Mouse (Mus musculus) heart, postnatal 4 days (tissue): ENCODE results near the gene Esrrg. TPM values are rescaled to one million over a fixed set of nuclear protein-coding genes. Genes with fewer than 3 reads are reported as not detected.

Experiments
- DNase-seq: peaks from one replicate; pipeline ENCODE4 v3.0.0; 2021
- total RNA-seq, 2 experiments: library from RNA; stranded (reverse); gene quantifications; 2 replicates each; pipeline ENCODE4 v1.2.3; 2021

Esrrg gene
- total RNA-seq, 2 experiments from 2014 or later: 37.9 to 50.1 TPM

DNA sequence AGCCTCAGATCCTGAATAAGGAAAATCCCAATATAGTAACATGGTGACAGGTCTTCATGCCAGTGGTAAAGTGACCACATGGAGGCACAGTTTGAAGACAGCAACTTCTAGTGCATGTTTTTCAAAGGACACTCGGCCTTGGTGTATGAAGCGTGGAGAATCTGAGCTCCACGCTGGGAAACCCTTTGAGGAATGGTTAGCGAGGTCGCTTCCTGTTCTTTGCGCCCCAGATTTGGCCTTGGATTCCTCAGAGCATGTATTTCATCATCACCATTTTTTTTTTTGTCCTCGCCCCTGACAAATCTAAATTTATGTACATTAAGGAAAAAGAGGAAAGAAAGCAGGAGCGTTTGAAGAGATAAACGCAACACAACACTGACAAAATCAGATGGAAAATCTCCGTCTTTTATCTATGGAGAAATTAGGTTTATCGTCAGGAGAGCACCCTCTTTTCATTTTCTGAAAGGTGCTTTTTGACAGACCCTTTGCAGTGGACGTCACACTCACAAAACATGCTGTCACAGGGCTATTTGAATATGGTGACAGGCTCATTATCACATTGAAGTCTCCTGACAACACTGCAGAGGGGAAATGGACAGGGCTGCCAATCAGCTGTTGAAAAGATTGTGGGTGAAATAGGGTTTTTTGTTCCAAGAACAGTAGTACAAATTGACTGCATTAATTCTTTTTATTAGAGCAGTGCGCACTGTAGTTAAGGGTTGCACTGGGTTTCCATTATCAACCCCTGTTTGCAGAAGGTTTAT is 476.7 kb downstream of the Esrrg start:
- no peak for DNase-seq

GRCm38 (mm10) chr1:188093724-188094123 is 485.1 kb downstream of the Esrrg start:
- no peak for DNase-seq

- DNase-seq: no peak
These were observed 493.2 kb downstream of the Esrrg start for GRCm38 (mm10) chr1:188101832-188102231.

- DNase-seq: no peak
These were observed 494.6 kb downstream of the Esrrg start for GRCm38 (mm10) chr1:188103179-188103578.

DNA sequence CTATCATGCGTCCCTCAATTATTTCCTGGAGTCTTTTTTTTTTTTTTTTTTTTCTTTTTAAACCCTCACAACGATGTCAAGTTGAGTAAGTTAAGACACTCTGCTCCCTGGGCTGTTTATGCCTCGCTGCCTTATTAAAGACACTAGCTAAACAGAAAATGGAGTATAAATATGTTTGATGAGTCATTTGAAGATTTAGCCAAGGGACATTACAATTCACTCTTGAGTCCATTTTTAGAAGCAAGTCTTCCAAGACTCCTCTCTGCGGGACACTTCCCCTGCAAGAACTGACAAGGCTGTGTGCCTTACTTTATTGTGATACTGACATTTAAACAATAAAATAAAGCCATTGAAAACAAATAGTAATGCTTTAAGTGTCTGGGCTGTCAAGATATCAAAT is 496.9 kb downstream of the Esrrg start:
- no peak for DNase-seq

- DNase-seq: peak; percentile 17
These were observed 499.4 kb downstream of the Esrrg start for GRCm38 (mm10) chr1:188107946-188108345.

GRCm38 (mm10) chr1:188111552-188111951 is 503.0 kb downstream of the Esrrg start:
- no peak for DNase-seq

GRCm38 (mm10) chr1:188113240-188113639 is 504.6 kb downstream of the Esrrg start:
- no peak for DNase-seq

- peak; percentile 91 for DNase-seq
These were observed 509.5 kb downstream of the Esrrg start for GRCm38 (mm10) chr1:188118125-188118524.

GRCm38 (mm10) chr1:188119806-188120205 is 511.2 kb downstream of the Esrrg start:
- no peak for DNase-seq

GRCm38 (mm10) chr1:188125521-188126021 is 517.0 kb downstream of the Esrrg start:
- DNase-seq: no peak

DNA sequence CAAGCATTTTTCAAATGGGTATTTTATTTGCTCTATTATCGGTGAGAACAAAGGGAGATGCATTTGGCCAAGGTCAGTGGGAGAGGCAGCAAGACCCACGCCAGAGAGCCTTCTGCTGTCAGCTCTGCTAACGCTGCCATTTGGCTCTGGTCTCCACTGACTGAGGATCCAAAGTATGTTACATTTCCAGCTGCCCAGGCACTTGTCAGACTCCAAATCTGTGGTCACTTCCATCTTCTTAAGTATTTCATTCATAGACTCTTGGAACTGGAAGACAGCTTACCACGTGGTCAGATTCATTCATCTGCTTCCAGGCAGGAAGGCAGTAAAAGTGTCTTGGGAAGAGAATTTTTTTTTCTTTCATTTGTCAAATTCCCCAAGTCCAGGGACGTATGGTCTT is 527.5 kb downstream of the Esrrg start:
- no peak for DNase-seq

DNA sequence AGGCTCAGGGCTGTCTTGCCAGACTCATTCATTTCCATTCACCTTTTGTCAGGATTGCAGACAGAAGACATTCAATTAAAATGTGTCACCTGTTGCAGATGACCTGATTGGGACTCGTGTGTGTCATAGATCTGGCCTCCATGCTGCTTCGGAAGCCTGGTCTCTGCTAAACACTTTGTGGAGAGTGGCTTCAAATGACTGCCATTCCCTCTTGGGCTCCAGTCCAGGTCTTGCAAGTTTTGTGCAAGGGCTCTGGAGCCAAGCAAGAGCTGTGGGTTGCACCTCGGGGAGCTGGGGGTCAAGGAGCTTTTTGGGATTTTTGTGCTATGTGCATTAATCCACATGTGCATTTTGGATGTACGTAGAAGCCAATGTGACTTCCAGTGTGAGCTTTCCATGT is 530.9 kb downstream of the Esrrg start:
- no peak for DNase-seq

DNA sequence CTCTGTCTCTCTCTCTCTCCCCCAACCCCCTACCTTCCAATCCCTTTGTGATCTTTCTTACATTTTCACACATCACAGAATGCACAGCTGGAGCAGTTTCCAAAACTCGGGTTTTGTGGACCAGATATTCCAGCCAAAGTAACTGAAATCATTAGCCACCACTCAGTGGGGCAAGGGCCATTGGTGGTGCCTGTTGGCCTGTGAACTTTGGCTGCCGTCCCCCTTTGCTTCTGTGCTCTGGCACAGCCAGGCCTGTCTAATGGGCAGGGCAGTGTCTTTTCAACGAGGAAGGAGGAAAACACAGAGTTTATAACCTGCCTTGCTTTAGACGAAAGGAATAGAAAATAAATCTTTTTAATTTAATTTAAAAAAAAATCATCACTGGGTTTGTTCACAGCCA is 531.6 kb downstream of the Esrrg start:
- no peak for DNase-seq

DNA sequence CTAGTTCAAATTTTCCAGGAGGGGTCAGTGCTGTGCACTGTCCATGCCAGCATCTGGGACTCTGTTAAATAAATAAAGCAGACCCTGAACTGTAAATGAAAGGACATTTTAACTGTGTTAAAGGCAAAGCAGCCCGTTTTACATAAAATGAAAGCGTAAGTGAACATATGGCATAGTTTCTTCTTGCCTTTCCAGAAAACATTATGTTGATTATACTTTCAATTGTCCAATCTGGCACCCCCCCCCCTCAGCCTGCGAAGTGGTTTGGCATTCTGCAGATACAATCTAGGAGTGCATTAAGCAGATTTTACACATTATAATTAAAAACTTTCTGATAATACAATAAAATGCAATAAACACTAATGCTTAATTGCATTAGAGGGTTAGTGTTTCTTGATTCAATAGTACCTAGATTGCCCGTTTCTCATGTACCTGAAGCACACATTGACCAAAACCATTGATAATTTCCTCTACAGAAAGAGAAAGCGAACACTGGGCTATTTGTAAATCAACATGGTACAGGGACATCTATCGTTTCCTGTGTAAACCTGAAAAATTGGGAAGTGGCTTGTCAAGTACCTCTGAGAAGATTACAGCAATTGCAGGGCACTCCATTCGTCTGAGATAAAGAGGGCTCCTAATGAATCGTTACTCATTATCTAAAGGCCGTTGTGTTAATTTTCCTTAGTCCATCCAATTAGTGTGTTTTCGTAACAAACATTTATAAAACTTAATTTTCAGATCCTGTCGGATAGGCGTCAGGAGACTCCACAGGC is 539.0 kb downstream of the Esrrg start:
- no peak for DNase-seq

GRCm38 (mm10) chr1:188151066-188151465 is 542.5 kb downstream of the Esrrg start:
- no peak for DNase-seq

GRCm38 (mm10) chr1:188152011-188152410 is 543.4 kb downstream of the Esrrg start:
- no peak for DNase-seq

- DNase-seq: no peak
These were observed 545.1 kb downstream of the Esrrg start for GRCm38 (mm10) chr1:188153665-188154064.

DNA sequence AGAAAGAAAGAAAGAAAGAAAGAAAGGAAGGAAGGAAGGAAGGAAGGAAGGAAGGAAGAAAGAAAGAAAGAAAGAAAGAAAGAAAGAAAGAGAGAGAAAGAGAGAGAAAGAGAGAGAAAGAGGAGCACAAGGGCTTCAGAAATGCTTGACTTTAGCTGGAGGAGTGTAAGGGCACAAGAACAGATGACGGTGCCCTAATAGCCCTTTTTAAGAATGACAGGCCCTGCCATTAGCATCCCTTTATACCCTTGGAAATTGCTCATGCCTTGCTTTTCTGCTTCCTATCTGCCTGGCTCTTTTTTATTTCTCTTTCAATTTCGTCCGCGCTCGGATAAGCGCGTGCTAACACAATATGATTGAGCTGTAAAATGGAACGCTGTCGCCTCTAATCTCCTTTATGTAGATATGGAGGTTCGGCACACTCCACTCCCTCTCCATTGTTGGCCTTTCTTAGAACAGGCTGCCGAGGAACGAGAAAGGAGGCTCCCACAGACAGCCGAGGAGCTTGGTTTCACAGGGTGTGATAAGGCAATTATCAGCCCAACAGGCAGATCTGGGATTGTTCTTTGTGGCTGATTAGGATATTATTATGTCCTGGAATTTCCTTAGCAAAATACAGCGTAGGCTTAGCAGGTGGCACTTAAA is 546.0 kb downstream of the Esrrg start:
- no peak for DNase-seq

DNA sequence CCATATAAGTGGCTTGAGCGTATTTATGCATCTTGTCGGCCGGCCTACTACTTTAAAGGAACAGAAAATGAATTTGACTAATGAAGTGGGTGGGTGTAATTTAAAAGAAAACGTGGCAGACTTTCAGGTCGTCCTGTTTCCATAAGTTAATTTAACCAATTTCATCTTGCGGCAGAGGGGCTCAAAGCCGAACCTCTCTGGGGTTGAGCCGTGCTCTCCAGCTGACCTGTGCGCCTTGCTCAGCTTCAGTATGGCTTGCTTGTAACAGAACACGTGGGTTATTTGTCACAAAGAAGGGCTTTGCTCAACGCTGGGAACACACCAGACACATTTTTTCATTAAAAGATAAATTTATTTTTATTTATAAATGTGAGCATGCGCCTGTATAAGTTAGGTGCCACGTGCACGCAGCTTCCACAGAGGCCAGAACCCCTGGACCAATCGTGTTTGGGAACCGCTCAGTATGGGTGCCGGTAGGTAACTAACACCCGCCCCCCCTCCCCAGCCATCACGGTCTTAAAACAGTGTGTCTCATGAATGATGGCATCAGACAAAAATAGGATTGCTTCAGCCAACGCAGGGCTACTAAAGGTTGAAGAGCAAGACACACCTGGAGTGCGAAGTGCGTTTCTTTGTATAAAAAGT is 546.7 kb downstream of the Esrrg start:
- no peak for DNase-seq

DNA sequence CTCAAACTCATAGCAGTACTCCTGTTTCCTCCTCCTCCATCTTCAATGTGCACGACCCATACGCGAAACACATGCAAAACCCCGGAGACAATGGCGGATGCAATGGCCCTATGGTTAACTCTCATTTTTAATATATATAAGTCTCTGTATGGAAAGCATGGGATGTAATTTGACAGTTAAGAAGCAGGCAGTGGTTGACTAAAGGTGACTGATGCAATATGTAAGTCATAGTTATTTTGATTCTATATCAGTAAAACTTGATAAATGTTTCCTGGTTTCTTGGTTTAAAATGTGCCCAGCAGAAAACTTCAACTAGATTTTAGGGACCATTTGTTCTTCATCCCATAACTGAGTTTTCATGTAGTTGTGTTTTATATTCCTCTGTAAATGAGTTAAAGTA is 547.9 kb downstream of the Esrrg start:
- no peak for DNase-seq

- DNase-seq: no peak
These were observed 548.8 kb downstream of the Esrrg start for GRCm38 (mm10) chr1:188157237-188157955.
